Mouse (Mus musculus) forebrain, embryonic 13.5 days (tissue): ENCODE results near the gene Zzz3. TPM values are rescaled to one million over a fixed set of nuclear protein-coding genes. Genes with fewer than 3 reads are reported as not detected.
"Not testable (repeated sequence)": the region's sequence is repeated elsewhere in the genome, so short reads cannot be mapped to it uniquely, and the experiment has no call there.

Experiments used
- ATAC-seq: fragments of 200-750 bp; cut with Nextera tagmentation; 2 replicates; pipeline ENCODE4 v1.8.0; 2017
- H3K27ac ChIP-seq: fragments of 300-500 bp; sonication (generic); 2 replicates; pipeline ENCODE4 v1.5.1; 2015; ENCODE audit warnings: inconsistent platforms, mild to moderate bottlenecking, moderate library complexity
- H3K27me3 ChIP-seq: fragments of 300-500 bp; sonication (generic); 2 replicates; pipeline ENCODE4 v1.6.1; 2015; ENCODE audit warnings: mild to moderate bottlenecking, inconsistent platforms
- H3K36me3 ChIP-seq: fragments of 300-500 bp; sonication (generic); 2 replicates; pipeline ENCODE4 v1.6.1; 2015; ENCODE audit warnings: mild to moderate bottlenecking, inconsistent platforms; ENCODE audit not compliant: poor library complexity, severe bottlenecking
- H3K4me1 ChIP-seq: fragments of 300-500 bp; sonication (generic); 2 replicates; pipeline ENCODE4 v1.6.1; 2015; ENCODE audit warnings: inconsistent platforms
- H3K4me2 ChIP-seq: fragments of 300-500 bp; sonication (generic); 2 replicates; pipeline ENCODE4 v1.6.1; 2015; ENCODE audit warnings: inconsistent platforms, mild to moderate bottlenecking, moderate library complexity
- H3K4me3 ChIP-seq: fragments of 300-500 bp; sonication (generic); 2 replicates; pipeline ENCODE4 v1.5.1; 2015; ENCODE audit warnings: mild to moderate bottlenecking, inconsistent platforms
- H3K9ac ChIP-seq: fragments of 300-500 bp; sonication (generic); 2 replicates; pipeline ENCODE4 v1.6.1; 2015; ENCODE audit warnings: mild to moderate bottlenecking, inconsistent platforms
- H3K9me3 ChIP-seq: fragments of 300-500 bp; sonication (generic); replicated peaks from 2 replicates; pipeline ENCODE4 v1.6.1; 2016; ENCODE audit warnings: inconsistent platforms
- WGBS: fragments of 180-500 bp; shearing (Covaris S2); methylation state at CpG from one replicate; pipeline ENCODE4 v1.1.7; 2015; 5-methylcytosine and 5-hydroxymethylcytosine counted together
- polyA plus RNA-seq: library from polyadenylated mRNA; unstranded; fragments of >200 nt; fragmentation: Nextera tagmentation; extraction: Ambion mirVana; gene quantifications from 2 replicates; pipeline ENCODE4 v1.2.1, GENCODE M21; 2015

Gene Zzz3
- polyA plus RNA-seq, 1 experiment from 2014 or later = 39.4 TPM

GRCm38 (mm10) chr3:152453163-152453562 lies 57.9 kb downstream of the Zzz3 start:
- H3K27ac ChIP-seq = no peak overlapping the region
- no peak overlapping the region for H3K4me3 ChIP-seq
- no peaks in the 10 kb centered on the region for H3K4me1 ChIP-seq
- no peak overlapping the region for H3K9ac ChIP-seq
- H3K27me3 ChIP-seq = no peaks in the 10 kb centered on the region
- no peak overlapping the region for H3K4me2 ChIP-seq
- H3K9me3 ChIP-seq = no peaks in the 10 kb centered on the region
- no peak for ATAC-seq
- 93% methylated on average over 3 of the region's 4 CpGs for WGBS
- H3K36me3 ChIP-seq = peaks cover 68% of the 10 kb centered on the region

GRCm38 (mm10) chr3:152457308-152458035 lies 62.2 kb downstream of the Zzz3 start:
- H3K4me1 ChIP-seq = no peaks in the 10 kb centered on the region
- ATAC-seq = no peak
- peaks cover 70% of the 10 kb centered on the region for H3K36me3 ChIP-seq
- H3K9me3 ChIP-seq = no peaks in the 10 kb centered on the region
- H3K4me3 ChIP-seq = no peak overlapping the region
- H3K9ac ChIP-seq = no peak overlapping the region
- no peak overlapping the region for H3K27ac ChIP-seq
- WGBS = 90% methylated on average over 2 of the region's 2 CpGs
- no peaks in the 10 kb centered on the region for H3K27me3 ChIP-seq
- no peak overlapping the region for H3K4me2 ChIP-seq

DNA sequence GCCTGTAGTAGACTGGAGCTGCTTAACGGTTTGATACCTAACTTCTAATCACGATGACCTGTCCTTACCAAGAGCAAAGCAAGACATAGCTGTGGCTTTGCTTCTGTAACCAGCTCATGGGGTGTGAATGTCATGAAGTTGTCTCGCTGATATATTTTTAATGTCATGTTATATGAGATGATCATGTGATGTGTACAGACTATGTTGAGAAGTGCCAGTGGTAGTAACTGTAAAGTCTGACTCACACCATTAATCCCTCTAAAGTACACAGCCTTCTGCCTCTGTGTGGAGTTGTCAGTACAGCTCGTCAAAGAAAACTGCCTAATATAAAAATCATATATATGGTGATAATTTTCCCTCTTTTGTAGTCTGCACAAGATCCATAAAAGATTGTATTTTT lies 63.6 kb downstream of the Zzz3 start:
- 97% methylated on average over 4 of the region's 4 CpGs for WGBS
- H3K27me3 ChIP-seq = not testable (repeated sequence)

DNA sequence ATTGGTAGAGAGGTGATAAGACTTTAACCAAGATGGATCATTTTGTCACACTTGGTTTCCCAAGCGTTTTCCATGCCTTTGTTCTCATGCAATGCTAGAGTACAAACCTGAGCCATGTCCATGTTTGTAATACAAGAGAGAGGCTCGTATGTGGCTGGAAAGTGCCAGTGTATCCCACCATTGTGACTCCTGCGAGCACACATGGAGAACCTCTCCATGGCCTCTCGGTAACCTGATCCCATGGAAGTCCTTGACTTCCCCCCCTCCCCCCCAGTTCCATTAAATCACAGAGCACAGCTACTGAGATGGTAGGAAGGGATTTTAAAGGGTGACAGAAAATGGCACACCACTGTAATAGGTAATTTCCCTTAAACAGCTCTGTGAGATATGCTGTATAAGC lies 65.5 kb downstream of the Zzz3 start:
- ATAC-seq = no peak
- 65% methylated on average over 4 of the region's 4 CpGs for WGBS
- peaks cover 52% of the 10 kb centered on the region for H3K36me3 ChIP-seq

More for the DNA sequence above, 63.6 kb downstream of the Zzz3 start:
- not testable (repeated sequence) for H3K27ac ChIP-seq, H3K4me2 ChIP-seq, H3K4me1 ChIP-seq, H3K9me3 ChIP-seq, H3K9ac ChIP-seq, H3K4me3 ChIP-seq, ATAC-seq
- H3K36me3 ChIP-seq = peaks cover 68% of the 10 kb centered on the region

GRCm38 (mm10) chr3:152462038-152462547 lies 66.8 kb downstream of the Zzz3 start:
- 88% methylated on average over 10 of the region's 10 CpGs for WGBS
- no peak overlapping the region for H3K4me3 ChIP-seq
- H3K36me3 ChIP-seq = peaks cover 40% of the 10 kb centered on the region
- no peak overlapping the region for H3K9ac ChIP-seq
- no peaks in the 10 kb centered on the region for H3K9me3 ChIP-seq
- no peak overlapping the region for H3K27ac ChIP-seq
- H3K27me3 ChIP-seq = no peaks in the 10 kb centered on the region
- no peaks in the 10 kb centered on the region for H3K4me1 ChIP-seq
- H3K4me2 ChIP-seq = no peak overlapping the region
- no peak for ATAC-seq

More for the DNA sequence above, 65.5 kb downstream of the Zzz3 start:
- H3K9ac ChIP-seq = no peak overlapping the region
- no peak overlapping the region for H3K27ac ChIP-seq
- no peaks in the 10 kb centered on the region for H3K4me1 ChIP-seq
- no peaks in the 10 kb centered on the region for H3K27me3 ChIP-seq
- no peak overlapping the region for H3K4me2 ChIP-seq
- H3K4me3 ChIP-seq = no peak overlapping the region
- H3K9me3 ChIP-seq = no peaks in the 10 kb centered on the region

DNA sequence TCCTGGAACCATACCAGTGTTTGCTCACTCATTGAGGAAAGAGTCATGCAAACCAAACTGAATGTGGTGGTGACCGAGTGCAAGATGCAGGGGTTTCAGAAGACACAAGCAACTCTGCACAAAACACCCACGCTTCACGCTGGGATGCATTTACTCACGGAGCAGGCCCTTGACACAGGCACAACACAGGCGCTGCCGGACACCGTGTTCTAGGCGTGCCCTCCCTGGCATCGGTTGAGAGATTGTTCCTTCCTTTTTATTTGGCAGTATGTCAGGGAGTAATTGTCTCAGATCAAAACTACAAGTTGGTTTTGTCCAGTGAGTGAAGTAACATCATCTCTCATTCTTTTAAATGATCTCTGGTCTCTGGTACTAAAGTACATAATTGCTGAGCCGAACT lies 67.6 kb downstream of the Zzz3 start:
- Histone ChIP-seq H3K9ac (no peak overlapping the region), H3K36me3 (peaks cover 33% of the 10 kb centered on the region), H3K27me3 (no peaks in the 10 kb centered on the region), H3K4me3 (no peak overlapping the region), H3K27ac (no peak overlapping the region), H3K4me2 (no peak overlapping the region), H3K9me3 (no peaks in the 10 kb centered on the region), H3K4me1 (no peaks in the 10 kb centered on the region)
- ATAC-seq = no peak
- 94% methylated on average over 10 of the region's 10 CpGs for WGBS

GRCm38 (mm10) chr3:152464462-152464861 lies 69.2 kb downstream of the Zzz3 start:
- no peak overlapping the region for H3K4me3 ChIP-seq
- no peaks in the 10 kb centered on the region for H3K27me3 ChIP-seq
- 98% methylated on average over 3 of the region's 3 CpGs for WGBS
- H3K27ac ChIP-seq = no peak overlapping the region
- H3K9me3 ChIP-seq = no peaks in the 10 kb centered on the region
- H3K9ac ChIP-seq = no peak overlapping the region
- peaks cover 23% of the 10 kb centered on the region; the same call in 1 of the 2 replicates for H3K36me3 ChIP-seq
- no peak overlapping the region for H3K4me2 ChIP-seq
- no peaks in the 10 kb centered on the region for H3K4me1 ChIP-seq
- ATAC-seq = no peak

- H3K36me3 ChIP-seq = peaks cover 21% of the 10 kb centered on the region; the same call in 1 of the 2 replicates
- H3K27me3 ChIP-seq = no peaks in the 10 kb centered on the region
- no peak overlapping the region for H3K4me3 ChIP-seq
- no peak overlapping the region for H3K4me2 ChIP-seq
- H3K4me1 ChIP-seq = no peaks in the 10 kb centered on the region
- no peaks in the 10 kb centered on the region for H3K9me3 ChIP-seq
- WGBS = 89% methylated on average over 6 of the region's 6 CpGs
- H3K9ac ChIP-seq = no peak overlapping the region
- H3K27ac ChIP-seq = no peak overlapping the region
- ATAC-seq = no peak
Measured at GRCm38 (mm10) chr3:152465338-152465737, 70.1 kb downstream of the Zzz3 start.

GRCm38 (mm10) chr3:152466849-152467248 lies 71.6 kb downstream of the Zzz3 start:
- H3K9ac ChIP-seq = no peak overlapping the region
- no peaks in the 10 kb centered on the region for H3K4me1 ChIP-seq
- no peaks in the 10 kb centered on the region for H3K9me3 ChIP-seq
- no peaks in the 10 kb centered on the region for H3K27me3 ChIP-seq
- H3K36me3 ChIP-seq = peaks cover 8% of the 10 kb centered on the region; the same call in 1 of the 2 replicates
- H3K4me3 ChIP-seq = no peak overlapping the region
- H3K4me2 ChIP-seq = no peak overlapping the region
- ATAC-seq = no peak
- 95% methylated on average over 9 of the region's 9 CpGs for WGBS
- H3K27ac ChIP-seq = no peak overlapping the region

GRCm38 (mm10) chr3:152467312-152467711 lies 72.0 kb downstream of the Zzz3 start:
- H3K36me3 ChIP-seq = peaks cover 4% of the 10 kb centered on the region; the same call in 1 of the 2 replicates
- H3K27ac ChIP-seq = no peak overlapping the region
- no peak overlapping the region for H3K9ac ChIP-seq
- H3K27me3 ChIP-seq = no peaks in the 10 kb centered on the region
- ATAC-seq = no peak
- 93% methylated on average over 4 of the region's 4 CpGs for WGBS
- H3K9me3 ChIP-seq = no peaks in the 10 kb centered on the region
- H3K4me2 ChIP-seq = no peak overlapping the region
- no peak overlapping the region for H3K4me3 ChIP-seq
- H3K4me1 ChIP-seq = no peaks in the 10 kb centered on the region

DNA sequence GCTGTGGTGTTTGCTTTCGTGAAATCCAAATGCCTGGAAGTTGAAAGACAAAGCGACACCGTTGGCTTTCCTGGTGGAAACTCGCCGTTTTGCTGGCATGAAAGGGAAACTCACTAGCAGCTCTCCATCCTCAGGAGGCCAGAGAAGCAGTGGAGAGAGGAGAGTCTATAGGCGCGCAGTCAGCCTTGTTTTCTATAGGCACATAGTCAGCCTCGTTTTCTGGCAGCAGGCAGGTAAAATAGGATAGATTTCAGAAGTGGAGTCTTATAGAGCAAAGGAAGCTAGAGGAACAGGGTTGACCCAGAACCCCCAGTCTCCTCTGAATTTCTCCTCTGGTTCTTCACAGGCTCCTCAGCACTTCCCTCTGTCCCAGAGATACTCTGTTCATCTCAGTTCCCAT lies 72.8 kb downstream of the Zzz3 start:
- Histone ChIP-seq H3K36me3 (peaks cover under 1% of the 10 kb centered on the region; the same call in 1 of the 2 replicates), H3K4me3 (no peak overlapping the region), H3K27ac (no peak overlapping the region), H3K4me2 (no peak overlapping the region), H3K27me3 (no peaks in the 10 kb centered on the region), H3K9me3 (no peaks in the 10 kb centered on the region), H3K4me1 (no peaks in the 10 kb centered on the region), H3K9ac (no peak overlapping the region)
- ATAC-seq = no peak
- WGBS = 90% methylated on average over 8 of the region's 8 CpGs

GRCm38 (mm10) chr3:152468569-152469041 lies 73.3 kb downstream of the Zzz3 start:
- Histone ChIP-seq H3K9me3 (no peaks in the 10 kb centered on the region), H3K4me3 (no peak overlapping the region), H3K36me3 (no peaks in the 10 kb centered on the region), H3K27ac (no peak overlapping the region), H3K27me3 (no peaks in the 10 kb centered on the region), H3K4me2 (no peak overlapping the region), H3K4me1 (no peaks in the 10 kb centered on the region), H3K9ac (no peak overlapping the region)
- 87% methylated on average over 12 of the region's 12 CpGs for whole genome bisulfite sequencing
- ATAC-seq = no peak
